Mouse (Mus musculus) frontal cortex, adult 2 months (tissue): ENCODE measurements around the gene Atg4a-ps. TPM values are rescaled to one million over a fixed set of nuclear protein-coding genes. Genes with fewer than 3 reads are reported as not detected.
"Not testable (repeated sequence)": the region's sequence is repeated elsewhere in the genome, so short reads cannot be mapped to it uniquely, and the experiment has no call there.

ENCODE experiments used
- DNase-seq, 2 experiments: peaks; one replicate each; pipeline ENCODE4 v3.0.0; 2022; ENCODE audit warnings: low spot score in 1 of 2; ENCODE audit errors: extremely low spot score in 1 of 2
- polyA plus RNA-seq: library from polyadenylated mRNA; depleted of rRNA; stranded (reverse); fragments of >200 nt; gene quantifications from 2 replicates; pipeline ENCODE4 v1.2.3, GENCODE M21; 2012; rRNA removed

Gene Atg4a-ps
- 0.06 and 0.12 TPM in 2 replicates for polyA plus RNA-seq

DNA sequence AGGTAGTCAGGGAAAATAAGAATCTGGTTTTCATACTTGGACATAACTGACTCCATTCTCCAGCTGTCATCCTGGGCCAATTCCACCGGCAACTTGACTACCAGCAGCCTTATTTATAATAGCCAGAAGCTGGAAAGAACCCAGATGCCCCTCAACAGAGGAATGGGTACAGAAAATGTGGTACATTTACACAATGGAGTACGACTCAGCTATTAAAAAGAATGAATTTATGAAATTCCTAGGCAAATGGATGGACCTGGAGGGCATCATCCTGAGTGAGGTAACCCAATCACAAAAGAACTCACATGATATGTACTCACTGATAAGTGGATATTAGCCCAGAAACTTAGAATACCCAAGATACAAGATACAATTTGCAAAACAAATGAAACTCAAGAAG, at the start of gene Atg4a-ps:
Gene Atg4a-ps (minus strand): TSS at position 101 of the 400 bp plus-strand sequence.
- not testable (repeated sequence) for DNase-seq

DNA sequence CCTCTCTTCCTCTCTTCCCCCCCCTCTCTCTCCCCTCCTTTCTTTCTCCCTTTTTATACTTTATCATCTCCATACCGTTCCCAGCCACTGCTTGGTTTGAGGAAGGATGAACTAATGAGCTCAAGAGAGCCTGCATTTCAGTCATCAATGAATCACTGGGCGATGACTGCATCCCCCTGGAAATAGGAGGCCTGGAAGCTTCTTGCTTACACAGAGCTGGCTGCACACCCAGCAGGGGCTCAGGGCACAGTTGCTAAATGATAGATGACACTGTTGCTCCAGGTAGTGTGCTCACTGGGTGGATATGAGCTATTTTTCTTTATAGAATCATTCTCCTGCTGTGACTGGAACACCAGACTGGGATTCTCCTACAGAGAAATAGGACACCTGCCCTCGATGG, 49.7 kb upstream of the Atg4a-ps start:
- no peak for DNase-seq

DNA sequence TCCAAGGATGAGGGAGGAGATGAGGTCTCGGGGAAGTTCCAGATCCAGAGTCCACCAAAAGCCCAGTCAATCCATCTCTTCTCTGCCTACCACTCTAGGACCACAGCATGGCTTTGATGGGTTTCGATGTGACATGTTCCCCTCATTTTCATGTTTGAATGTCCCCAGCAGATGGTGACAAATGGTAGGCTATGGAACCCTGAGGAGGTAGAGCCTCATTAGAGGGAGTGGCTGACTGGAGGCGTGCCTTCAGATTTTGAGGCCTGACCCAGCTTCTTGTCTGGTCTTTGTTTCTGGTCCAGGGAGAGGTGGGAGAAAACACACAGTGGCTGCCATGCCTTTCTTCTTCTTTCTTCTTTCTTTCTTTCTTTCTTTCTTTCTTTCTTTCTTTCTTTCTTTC, 44.6 kb upstream of the Atg4a-ps start:
- no peak for DNase-seq

DNA sequence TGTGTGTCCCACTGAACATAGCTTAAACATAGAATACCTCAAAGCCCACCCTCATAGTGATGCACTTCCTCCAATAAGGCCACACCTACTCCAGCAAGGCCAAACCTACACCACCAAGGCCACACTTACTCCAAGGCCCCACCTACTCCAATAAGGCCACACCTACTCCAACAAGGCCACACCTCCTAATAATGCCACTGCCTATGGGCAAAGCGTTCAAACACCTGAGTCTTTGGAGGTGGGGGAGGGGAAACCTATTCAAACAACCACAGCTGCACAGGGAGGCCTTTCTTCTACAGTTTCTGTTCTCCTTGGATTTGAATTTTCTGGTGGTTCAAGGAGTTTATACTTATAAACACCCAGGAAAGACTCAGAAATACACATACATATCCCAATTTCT, 43.2 kb upstream of the Atg4a-ps start:
- no peak for DNase-seq

DNA sequence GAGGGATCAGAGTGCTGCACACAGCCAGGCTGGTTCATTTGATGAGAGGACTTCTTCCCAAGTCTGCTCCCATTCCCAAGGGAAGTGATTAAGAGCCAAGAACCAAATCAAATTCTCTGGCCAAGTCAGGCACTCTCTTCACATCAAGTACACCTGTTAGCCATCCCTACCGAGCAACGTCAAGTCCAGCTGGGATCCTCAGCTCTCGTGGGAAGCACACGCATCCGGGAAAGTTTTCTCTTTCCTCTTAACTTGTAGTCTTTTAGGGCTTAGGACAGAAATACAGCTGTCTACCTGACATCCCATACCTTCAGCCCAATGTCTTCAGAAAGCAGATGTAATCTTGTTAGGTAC, 38.1 kb upstream of the Atg4a-ps start:
- no peak for DNase-seq

DNA sequence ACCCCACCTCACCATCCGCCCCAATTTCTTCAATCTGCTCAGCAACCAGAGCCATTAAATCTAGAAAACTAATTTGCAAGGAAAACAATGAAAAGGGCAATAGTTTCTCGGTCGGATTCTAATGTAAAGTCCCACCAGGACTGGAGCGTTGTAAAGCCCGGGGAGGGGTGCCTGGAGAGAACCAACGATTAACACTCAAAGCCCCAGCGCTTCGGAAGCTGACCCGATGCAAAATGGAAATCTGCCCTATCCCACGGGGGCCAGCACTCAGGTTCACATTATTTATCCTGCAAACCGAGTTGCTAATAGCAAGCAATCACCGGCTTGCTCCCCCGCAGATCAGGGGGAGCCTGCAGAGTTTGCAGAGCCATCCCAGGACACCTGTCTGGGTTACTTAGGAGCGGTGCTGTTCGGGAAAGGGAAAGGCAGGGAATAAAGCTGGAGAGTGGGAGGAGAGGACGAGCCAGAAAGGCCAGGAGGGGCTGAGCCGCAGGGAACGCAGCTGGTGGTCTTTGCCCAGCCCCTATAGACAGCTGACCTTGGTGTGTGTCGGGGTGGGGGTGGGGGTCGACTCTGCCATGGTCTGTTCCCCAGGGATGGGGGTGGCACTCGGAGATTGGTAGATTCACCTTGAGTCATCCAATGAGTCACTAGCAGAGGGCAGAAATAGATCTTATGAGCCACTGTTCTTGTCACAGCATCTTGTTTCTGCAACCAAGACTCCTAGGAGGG, 37.5 kb upstream of the Atg4a-ps start:
- DNase-seq: peak; percentile 60 to 80

DNA sequence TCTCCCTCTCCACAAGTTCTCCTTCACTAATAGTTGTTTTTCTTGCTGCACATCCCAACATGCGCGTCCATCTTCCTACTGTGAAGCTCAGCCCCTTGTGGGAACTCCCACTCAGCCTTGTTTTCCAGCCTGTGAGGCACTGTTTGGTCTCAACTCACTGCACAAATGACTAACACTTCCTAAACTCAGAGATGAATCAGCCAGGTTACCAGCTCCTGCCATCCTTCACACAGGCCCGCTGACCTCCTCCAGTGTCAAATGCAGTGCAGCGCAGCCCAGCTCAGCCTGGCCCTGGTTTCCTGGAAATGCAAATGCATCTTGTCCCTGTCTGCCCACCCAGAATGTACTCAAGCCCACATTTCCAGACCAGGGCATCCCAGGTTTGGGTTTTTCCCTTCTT, 36.6 kb upstream of the Atg4a-ps start:
- DNase-seq: peak; percentile 26 to 51

DNA sequence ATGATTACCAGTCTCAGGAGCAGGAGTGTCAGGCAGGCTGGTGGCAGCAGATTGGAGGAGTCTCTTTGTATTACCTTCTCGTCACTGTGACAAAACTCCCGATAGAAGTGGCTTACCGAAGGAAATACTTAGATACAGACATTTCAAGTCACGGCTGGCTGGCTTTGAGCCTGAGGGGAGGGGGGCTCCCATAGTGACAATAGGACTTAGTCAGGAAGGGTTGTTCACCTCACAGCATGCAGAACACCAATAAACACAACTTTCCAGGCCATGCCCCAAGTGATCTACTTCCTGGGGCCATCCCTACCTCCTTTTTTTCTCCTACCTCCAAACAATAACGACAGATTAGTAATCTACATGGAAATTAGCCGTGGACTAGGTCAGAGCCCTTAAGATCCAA, 32.9 kb upstream of the Atg4a-ps start:
- DNase-seq: no peak

DNA sequence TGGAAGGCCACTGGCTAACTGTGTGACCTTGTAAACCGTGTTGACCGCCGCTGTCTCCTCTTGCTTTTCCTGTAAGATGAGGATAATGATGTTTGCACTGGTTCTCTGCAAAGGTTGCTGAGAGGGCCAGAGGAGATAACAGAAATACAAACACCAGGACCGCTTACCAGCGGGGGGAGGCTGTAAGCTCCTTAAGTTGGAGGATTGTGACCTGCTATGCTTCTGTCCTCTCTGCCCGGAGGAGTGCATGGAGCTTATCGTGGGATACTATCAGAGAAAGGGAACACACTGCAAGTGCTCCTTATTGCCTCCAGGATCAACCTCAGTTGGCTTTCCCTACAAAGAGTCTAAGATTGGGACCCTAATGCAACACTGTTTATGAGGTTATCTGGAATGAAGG, 26.8 kb upstream of the Atg4a-ps start:
- DNase-seq: no peak

DNA sequence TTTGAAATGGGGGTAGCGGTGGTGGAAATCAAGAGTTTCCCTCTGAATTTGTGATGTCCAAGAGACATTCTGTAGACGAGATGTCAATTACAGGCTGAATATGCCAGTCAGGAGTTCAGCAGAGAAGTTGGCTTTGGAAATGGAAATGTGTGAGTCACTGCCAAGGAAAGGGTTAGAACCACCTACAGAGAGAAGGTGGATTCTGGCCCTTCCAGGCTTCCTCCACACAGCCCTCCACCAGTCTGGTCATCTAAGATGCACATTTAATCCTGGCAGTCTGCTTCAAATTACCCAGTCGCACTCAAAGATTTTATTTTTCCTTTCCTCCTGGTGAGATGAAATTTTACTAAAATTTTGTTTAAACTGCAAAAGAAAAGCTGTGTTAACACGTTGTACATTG, 26.2 kb upstream of the Atg4a-ps start:
- peak in 1 of 2 experiments; percentile 23 for DNase-seq

DNA sequence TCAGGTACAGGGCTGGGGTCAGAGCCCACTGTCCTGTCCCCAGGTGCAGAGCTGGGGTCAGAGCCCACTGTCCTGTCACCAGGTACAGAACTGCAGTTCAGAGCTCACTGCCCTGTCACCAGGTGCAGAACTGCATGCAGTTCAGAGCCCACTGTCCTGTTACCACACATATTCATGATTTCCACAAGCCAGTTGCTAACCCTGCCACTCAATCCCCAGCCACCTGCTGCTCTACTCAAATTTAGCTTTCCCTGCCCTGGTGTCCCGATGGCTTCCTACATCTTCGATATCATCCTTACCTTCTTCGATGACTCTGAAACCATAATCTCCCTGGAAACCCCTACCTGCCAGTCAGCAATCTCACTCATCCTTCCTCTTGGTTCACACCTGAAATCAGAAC, 17.5 kb upstream of the Atg4a-ps start:
- no peak for DNase-seq

DNA sequence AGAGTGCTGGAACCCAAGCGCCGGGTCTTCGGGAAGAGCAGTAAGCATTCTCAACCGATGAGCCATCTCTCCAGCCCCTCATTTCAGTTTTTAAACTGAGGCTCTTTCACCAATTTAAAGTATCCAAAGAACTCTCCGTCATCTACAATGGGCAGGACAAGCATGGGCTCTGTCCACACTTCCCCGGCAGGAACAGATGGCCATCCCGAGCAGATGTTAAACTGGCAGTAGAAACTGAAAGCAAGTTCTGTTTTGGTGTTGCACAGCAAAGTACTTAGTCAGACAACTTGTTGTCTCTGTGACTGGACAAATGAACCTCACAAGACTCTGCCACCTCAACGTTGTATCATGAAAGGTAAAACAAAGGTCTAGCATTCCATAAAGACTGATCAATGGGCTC, 15.8 kb upstream of the Atg4a-ps start:
- DNase-seq: no peak

DNA sequence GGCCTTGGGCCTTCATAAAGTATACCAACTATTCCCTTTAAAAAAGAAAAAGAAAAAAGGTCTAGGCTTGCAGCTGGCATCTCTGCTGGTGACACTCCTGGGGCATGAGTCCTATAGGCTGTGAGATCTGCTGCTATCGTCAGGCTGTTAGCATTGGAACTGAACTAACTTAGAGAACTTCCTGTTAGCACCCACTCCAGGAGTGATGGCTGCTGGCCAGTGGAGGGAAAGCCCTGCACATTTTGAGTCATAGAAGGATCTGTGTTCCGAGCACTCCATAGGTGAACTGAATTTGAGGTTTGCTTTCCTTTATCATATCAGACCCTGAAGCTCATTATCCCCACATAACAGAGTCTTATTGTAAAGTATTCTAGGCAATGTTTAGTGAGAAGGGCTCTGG, 14.1 kb upstream of the Atg4a-ps start:
- peak in 1 of 2 experiments; percentile 61 for DNase-seq

DNA sequence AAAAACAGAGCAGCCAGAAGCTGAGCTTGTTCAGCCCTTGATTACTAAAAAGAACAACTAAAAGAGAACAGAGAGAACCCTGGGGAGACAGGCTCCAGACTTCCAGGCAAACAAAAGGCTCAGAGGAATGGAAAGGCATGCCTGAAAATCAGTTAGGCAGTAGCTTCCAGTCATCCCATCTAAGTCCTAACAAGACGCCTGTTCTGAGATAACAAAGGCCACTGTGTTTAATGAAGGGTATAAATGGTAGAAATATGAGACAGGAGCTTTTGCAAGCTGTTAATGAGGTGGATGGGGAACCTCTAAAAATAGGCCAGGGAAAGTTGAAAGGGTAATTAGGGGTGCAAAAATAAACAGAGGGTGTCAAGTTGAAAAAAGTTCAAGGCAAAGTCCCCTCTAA, 4.5 kb upstream of the Atg4a-ps start:
- no peak for DNase-seq

DNA sequence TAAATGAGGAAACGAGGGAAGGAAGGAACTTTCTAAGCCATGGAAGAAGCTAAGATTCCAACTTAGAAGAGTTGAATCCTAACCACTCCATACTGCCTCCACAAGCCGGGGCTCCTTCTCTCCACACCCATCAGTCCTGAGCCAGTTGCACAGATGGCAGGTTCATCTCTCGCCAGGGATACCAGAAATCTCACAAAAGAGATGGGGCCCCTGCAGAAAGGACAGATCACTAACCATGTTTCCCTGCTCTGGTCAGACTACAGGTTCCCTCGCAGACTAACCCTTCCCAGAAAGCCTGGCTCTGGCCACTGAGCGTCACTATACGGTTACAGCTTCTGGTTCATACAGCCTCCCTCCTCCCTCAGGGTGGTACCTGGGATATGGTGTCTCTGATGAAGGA, 3.8 kb upstream of the Atg4a-ps start:
- DNase-seq: no peak

DNA sequence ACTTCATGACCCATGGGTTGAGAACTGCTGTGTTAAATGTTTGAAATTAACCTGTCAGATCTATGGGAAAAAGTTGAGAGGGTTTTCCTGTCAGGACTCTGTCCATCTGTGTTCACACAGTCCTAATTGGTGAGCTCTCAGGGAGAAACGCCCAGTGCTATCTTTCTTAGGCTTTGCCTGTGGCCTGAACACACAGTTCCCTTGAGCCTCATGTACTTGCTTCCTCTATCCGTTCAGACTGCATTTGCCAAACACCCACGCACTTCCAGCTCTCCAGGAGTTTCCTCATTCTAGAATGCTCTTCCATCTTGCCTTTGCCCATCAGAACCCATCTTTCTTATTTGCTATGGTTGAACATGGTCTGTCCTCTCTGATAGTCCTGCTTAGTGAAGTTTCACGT, 2.6 kb upstream of the Atg4a-ps start:
- no peak for DNase-seq

DNA sequence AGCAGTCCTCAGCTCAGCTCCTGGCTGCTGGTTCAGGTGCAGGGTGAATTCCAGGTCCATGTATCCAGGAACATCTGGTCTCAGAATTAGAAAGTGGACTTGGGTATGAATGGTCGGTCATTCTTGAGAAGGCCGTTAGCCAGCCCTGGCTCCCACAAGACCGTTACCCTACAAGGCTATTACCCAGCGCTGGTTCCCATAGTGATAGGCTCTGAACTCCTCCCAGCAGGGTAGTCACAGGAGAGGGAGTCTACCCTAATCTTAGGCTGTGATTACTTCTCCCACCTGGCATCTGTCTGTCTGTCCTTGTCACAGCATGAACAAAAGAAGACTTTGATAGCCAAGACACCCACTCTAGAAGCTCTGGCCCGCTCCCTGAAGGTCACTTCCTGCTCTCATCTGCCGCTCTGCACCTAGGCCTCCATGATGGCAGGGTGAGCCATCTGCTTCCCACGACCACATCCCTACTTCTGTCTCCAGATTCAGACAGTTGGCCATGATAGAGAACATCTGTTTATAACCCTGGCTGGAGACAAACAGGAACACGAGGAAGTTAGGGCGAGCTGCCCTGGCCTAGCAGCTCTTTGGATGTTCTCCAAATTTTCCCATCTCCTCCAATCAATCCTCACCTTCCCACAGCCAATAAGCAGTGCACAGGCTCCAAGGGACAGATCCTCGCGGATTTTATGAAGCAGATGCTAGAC, 1.4 kb upstream of the Atg4a-ps start:
- no peak for DNase-seq

DNA sequence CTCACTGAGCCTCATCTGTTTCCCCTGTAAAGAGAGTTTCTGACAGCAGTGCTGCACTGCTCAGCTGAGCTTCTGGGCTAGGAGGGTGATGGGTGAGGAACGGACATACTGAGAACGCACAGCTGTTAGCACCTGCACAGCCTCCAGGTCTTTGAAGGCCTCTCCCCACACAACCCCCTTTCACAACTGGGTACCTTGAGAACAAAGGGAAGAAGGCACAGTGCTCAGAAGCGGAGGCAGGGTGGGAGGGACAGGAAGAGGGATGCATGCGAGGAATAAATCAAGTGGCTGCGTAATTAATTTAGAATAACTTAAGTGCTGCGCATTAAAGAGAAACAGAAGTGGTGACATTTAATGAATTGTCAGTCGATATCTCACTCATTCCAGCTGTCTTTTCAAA, 4.6 kb downstream of the Atg4a-ps start:
- no peak for DNase-seq

DNA sequence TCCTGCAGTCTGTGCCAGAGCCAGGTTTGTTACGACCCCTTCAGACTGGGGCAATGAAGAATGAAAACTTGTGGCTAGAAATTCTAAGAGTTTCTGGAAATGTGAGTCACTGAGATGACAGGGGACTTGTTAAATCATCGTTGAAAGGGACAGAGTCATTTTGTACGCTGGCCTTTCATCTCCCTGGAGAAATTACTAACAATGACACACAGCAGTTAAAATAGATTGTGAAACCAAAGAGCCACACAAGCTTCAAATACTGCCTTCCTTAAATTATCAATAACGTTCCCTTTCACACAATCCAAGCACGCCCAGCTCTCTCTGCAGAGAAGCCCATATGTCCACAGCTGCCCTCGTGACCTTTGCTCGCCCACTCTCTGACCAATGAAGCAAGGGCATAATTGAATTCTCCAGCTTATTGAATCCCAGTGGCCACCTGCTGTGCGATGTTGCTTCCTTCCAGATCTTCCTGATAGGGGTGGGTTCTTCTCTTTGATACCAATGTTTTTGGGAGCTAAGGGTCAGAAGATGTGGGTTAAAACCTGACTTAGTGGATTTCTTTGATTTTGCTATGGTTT, 5.6 kb downstream of the Atg4a-ps start:
- DNase-seq: no peak

DNA sequence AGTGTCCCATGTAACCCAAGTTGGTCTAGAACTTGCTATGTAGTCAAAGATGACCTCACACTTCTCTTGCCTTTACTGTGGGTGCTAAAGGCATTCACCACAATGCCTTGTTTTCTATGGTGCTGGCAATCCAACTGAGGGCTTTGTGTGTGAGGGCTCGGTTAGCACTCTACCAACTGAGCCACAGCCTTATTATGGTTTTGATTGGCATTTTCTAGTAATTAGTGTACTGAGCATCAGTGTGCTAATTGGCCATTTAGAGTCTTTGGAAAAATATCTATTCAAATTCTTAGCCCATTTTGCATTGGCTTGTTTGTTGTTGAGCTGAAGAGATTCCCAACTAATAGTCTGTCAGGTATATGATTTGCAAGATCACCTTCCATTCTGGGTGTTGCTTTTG, 8.2 kb downstream of the Atg4a-ps start:
- no peak for DNase-seq

DNA sequence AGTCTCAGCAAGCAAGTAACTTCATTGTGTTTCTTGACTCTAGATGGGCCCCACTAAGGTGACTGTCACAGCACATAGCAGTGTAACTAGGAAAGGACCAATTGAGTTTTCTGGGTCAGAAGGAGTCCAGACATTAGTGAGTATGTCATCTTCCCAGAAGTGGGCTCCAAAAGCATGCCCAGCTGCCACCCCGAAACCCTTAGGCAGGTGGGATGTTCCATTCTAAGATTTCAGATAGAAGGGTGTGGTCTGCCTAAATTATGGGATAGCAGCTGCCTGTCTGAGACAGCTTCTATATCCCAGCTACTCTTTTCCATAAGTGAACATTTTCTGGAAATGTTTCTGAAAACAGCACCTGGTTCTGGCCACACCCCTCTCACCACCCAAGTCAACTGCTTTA, 11.6 kb downstream of the Atg4a-ps start:
- no peak for DNase-seq

DNA sequence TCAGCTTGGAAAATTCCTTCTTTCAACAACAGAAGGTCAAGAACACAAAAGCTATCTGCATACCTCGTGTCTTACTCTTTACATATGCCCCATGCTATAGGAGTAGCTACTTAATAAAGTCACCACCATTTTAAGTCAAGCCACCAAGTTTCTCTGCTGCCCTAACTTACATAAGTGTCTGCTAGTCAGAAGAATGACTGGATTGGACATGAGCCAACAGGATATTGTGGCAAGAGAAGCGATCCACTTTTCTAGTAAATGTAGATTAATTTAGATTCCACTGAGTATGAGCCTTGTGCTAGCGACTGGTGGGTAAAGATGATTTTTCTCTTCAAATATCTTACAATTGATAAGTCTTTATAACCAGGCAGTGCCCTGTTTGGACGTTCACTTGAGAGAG, 12.0 kb downstream of the Atg4a-ps start:
- no peak for DNase-seq
